Mouse (Mus musculus) ES-E14 (cell line): ENCODE measurements at regions not wholly inside any gene's neighbourhood (a gene's known extent, or its start where the extent isn't known, plus 50 kb on each side); places are given as distances from the start of the nearest gene placed in this dataset.

Source experiments
- DNase-seq: peaks from one replicate; pipeline ENCODE4 v3.0.0-alpha.2; 2013; ENCODE audit warnings: low read depth, low spot score
- H3K27ac ChIP-seq: 2 replicates; pipeline ENCODE4 v1.5.1; 2012; ENCODE audit warnings: low read depth, mild to moderate bottlenecking, low read length, moderate library complexity, mixed read lengths; ENCODE audit not compliant: poor library complexity, insufficient read depth, severe bottlenecking
- H3K36me3 ChIP-seq: 2 replicates; pipeline ENCODE4 v1.6.1; 2012; ENCODE audit warnings: mild to moderate bottlenecking, low read length, moderate library complexity, mixed read lengths; ENCODE audit not compliant: control insufficient read depth, poor library complexity, insufficient read depth, severe bottlenecking
- H3K4me1 ChIP-seq, 2 experiments: fragments of 150-350 bp in 1 of 2; sonication (generic) in 1 of 2; 2 replicates each; pipeline ENCODE4 v1.6.1; 2012; ENCODE audit warnings: low read length in 2 of 2, mild to moderate bottlenecking in 1 of 2, mixed read lengths in 1 of 2; ENCODE audit not compliant: control insufficient read depth in 2 of 2, insufficient read depth in 2 of 2, poor library complexity in 1 of 2
- H3K4me3 ChIP-seq, 2 experiments: fragments of 150-350 bp in 1 of 2; sonication (generic) in 1 of 2; 2 replicates each; pipeline ENCODE4 v1.5.1; 2012; ENCODE audit warnings: low read length in 2 of 2, low read depth in 1 of 2, mild to moderate bottlenecking in 1 of 2, mixed read lengths in 1 of 2; ENCODE audit not compliant: insufficient read depth in 1 of 2, poor library complexity in 1 of 2, severe bottlenecking in 1 of 2
- H3K9ac ChIP-seq: 2 replicates; pipeline ENCODE4 v1.6.1; 2012; ENCODE audit warnings: low read depth, mild to moderate bottlenecking, low read length, mixed read lengths; ENCODE audit not compliant: poor library complexity, insufficient read depth, severe bottlenecking
- H3K9me3 ChIP-seq: fragments of 150-350 bp; sonication (generic); 2 replicates; pipeline ENCODE4 v1.6.1; 2012; ENCODE audit warnings: low read depth, mild to moderate bottlenecking, low read length; ENCODE audit not compliant: control insufficient read depth, insufficient read depth
- CHD2 ChIP-seq: IDR thresholded peaks from 2 replicates; pipeline ENCODE4 v1.6.1; 2014; ENCODE audit warnings: mild to moderate bottlenecking, low read depth, low read length, inconsistent platforms
- HCFC1 ChIP-seq: IDR thresholded peaks from 2 replicates; pipeline ENCODE4 v1.6.1; 2012; ENCODE audit warnings: low read length, inconsistent platforms, borderline replicate concordance; ENCODE audit not compliant: insufficient read depth
- MAFK ChIP-seq: IDR thresholded peaks from 2 replicates; pipeline ENCODE4 v1.6.1; 2014; ENCODE audit warnings: mild to moderate bottlenecking, low read depth, low read length, inconsistent platforms; ENCODE audit not compliant: insufficient read depth
- ZC3H11A ChIP-seq: IDR thresholded peaks from 2 replicates; pipeline ENCODE4 v1.6.1; 2012; ENCODE audit warnings: low read depth, mild to moderate bottlenecking, inconsistent platforms, low read length, borderline replicate concordance
- ZNF384 ChIP-seq: IDR thresholded peaks from 2 replicates; pipeline ENCODE4 v1.6.1; 2012; ENCODE audit warnings: low read depth, low read length, inconsistent platforms
- in situ Hi-C, 2 experiments: fragments of 600-800 bp; cut with MboI; formaldehyde crosslinking; loops; one replicate each; pipeline ENCODE4 v1.15.1; 2025; ENCODE audit warnings: low sequenced_read_pairs in 2 of 2, inconsistent platforms in 1 of 2; ENCODE audit not compliant: unreplicated experiment in 2 of 2

- H3K36me3 ChIP-seq, result no peaks in the 10 kb centered on the region
Observed at GRCm38 (mm10) chr2:173425754-173426153, 96.6 kb upstream of the 1700021F07Rik start.

GRCm38 (mm10) chr2:173426191-173427065, 96.0 kb upstream of the 1700021F07Rik start:
- DNase-seq, result no peak
- in situ Hi-C loops, result no loop called here
- no peaks in the 10 kb centered on the region for H3K4me1 ChIP-seq
- no peak overlapping the region for H3K4me3 ChIP-seq
- no peaks in the 10 kb centered on the region for H3K9me3 ChIP-seq
- H3K9ac ChIP-seq, result no peak overlapping the region
- no peaks in the 10 kb centered on the region for H3K36me3 ChIP-seq
- no peak for TF ChIP-seq ZNF384
- no peak for TF ChIP-seq HCFC1
- no peak for TF ChIP-seq CHD2
- TF ChIP-seq MAFK, result no peak
- no peak for TF ChIP-seq ZC3H11A
- H3K27ac ChIP-seq, result no peak overlapping the region; the same call in 1 of the 2 replicates

More at GRCm38 (mm10) chr2:173425754-173426153, 96.6 kb upstream of the 1700021F07Rik start:
- no peaks in the 10 kb centered on the region for H3K9me3 ChIP-seq
- in situ Hi-C loops, result no loop called here
- TF ChIP-seq HCFC1, result no peak
- no peak for TF ChIP-seq ZNF384
- no peak for TF ChIP-seq MAFK
- TF ChIP-seq CHD2, result no peak
- TF ChIP-seq ZC3H11A, result no peak
- H3K27ac ChIP-seq, result no peak overlapping the region
- DNase-seq, result no peak
- no peak overlapping the region for H3K9ac ChIP-seq
- H3K4me3 ChIP-seq, result no peak overlapping the region
- H3K4me1 ChIP-seq, result no peaks in the 10 kb centered on the region

- Histone ChIP-seq H3K27ac (no peak overlapping the region), H3K4me3 (no peak overlapping the region), H3K4me1 (no peaks in the 10 kb centered on the region), H3K9ac (no peak overlapping the region), H3K36me3 (no peaks in the 10 kb centered on the region), H3K9me3 (no peaks in the 10 kb centered on the region)
- TF ChIP-seq HCFC1, result no peak
- TF ChIP-seq MAFK, result no peak
- no peak for TF ChIP-seq ZC3H11A
- no peak for DNase-seq
- in situ Hi-C loops, result no loop called here
Observed at GRCm38 (mm10) chr2:173427888-173428450, 94.4 kb upstream of the 1700021F07Rik start.

- no peaks in the 10 kb centered on the region for H3K9me3 ChIP-seq
- TF ChIP-seq MAFK (no peak), ZC3H11A (no peak), CHD2 (no peak), ZNF384 (no peak), HCFC1 (no peak)
- H3K4me3 ChIP-seq, result no peak overlapping the region
- DNase-seq, result no peak
- no peaks in the 10 kb centered on the region for H3K36me3 ChIP-seq
- H3K9ac ChIP-seq, result no peak overlapping the region
- H3K4me1 ChIP-seq, result no peaks in the 10 kb centered on the region
- in situ Hi-C loops, result no loop called here
- no peak overlapping the region for H3K27ac ChIP-seq
Observed at GRCm38 (mm10) chr2:173431841-173432240, 90.5 kb upstream of the 1700021F07Rik start.

GRCm38 (mm10) chr2:173432258-173432657, 90.1 kb upstream of the 1700021F07Rik start:
- Histone ChIP-seq H3K27ac (no peak overlapping the region), H3K4me3 (no peak overlapping the region), H3K36me3 (no peaks in the 10 kb centered on the region), H3K9ac (no peak overlapping the region), H3K4me1 (no peaks in the 10 kb centered on the region), H3K9me3 (no peaks in the 10 kb centered on the region)
- TF ChIP-seq MAFK (no peak), CHD2 (no peak), HCFC1 (no peak), ZC3H11A (no peak), ZNF384 (no peak)
- no peak for DNase-seq
- in situ Hi-C loops, result no loop called here
